Mouse (Mus musculus) small intestine, adult 2 months (tissue): ENCODE results near the gene Lclat1. TPM values are rescaled to one million over a fixed set of nuclear protein-coding genes. Genes with fewer than 3 reads are reported as not detected.
A peak's percentile ranks its signal among the peaks of the same experiment; 100 is the strongest.

Experiments
- H3K27ac ChIP-seq: fragments of 200-500 bp; 2 replicates; pipeline ENCODE4 v1.5.1; 2012; ENCODE audit warnings: low read depth, low read length, control low read depth, inconsistent platforms; ENCODE audit not compliant: insufficient read depth
- H3K27me3 ChIP-seq: fragments of 200-500 bp; 2 replicates; pipeline ENCODE4 v1.6.1; 2012; ENCODE audit warnings: mild to moderate bottlenecking, moderate library complexity, low read length, inconsistent platforms; ENCODE audit not compliant: control insufficient read depth, insufficient read depth
- H3K36me3 ChIP-seq: fragments of 200-500 bp; 2 replicates; pipeline ENCODE4 v1.6.1; 2012; ENCODE audit warnings: mild to moderate bottlenecking, low read length, control low read depth, inconsistent platforms; ENCODE audit not compliant: control insufficient read depth, insufficient read depth
- H3K4me1 ChIP-seq: fragments of 200-500 bp; 2 replicates; pipeline ENCODE4 v1.6.1; 2012; ENCODE audit warnings: low read length, inconsistent platforms, mixed read lengths; ENCODE audit not compliant: control insufficient read depth, insufficient read depth, insufficient read length
- H3K4me3 ChIP-seq: fragments of 200-500 bp; 2 replicates; pipeline ENCODE4 v1.5.1; 2012; ENCODE audit warnings: low read depth, mild to moderate bottlenecking, control low read depth, inconsistent platforms, low read length, moderate library complexity
- CTCF ChIP-seq: fragments of 200-500 bp; IDR thresholded peaks from 2 replicates; pipeline ENCODE4 v1.5.1; 2012; ENCODE audit warnings: low read depth, mild to moderate bottlenecking, control low read depth, inconsistent platforms, low read length, moderate library complexity, mixed read lengths; ENCODE audit not compliant: insufficient replicate concordance, insufficient read length; ENCODE audit errors: extremely low read depth
- POLR2A ChIP-seq: fragments of 200-500 bp; IDR thresholded peaks from 2 replicates; pipeline ENCODE4 v1.6.1; 2012; ENCODE audit warnings: low read depth, mild to moderate bottlenecking, control low read depth, inconsistent platforms, low read length, moderate library complexity
- WGBS: fragments of 180-500 bp; shearing (Covaris S2); methylation state at CpG from one replicate; pipeline ENCODE4 v1.1.7; 2018; 5-methylcytosine and 5-hydroxymethylcytosine counted together
- polyA plus RNA-seq: library from polyadenylated mRNA; depleted of rRNA; stranded (reverse); fragments of >200 nt; gene quantifications from 2 replicates; pipeline ENCODE4 v1.2.3, GENCODE M21; 2012

Gene Lclat1
- polyA plus RNA-seq, 1 experiment: 7.1 TPM

- Histone ChIP-seq H3K36me3 (no peaks in the 10 kb centered on the region), H3K27ac (peak overlapping the region; percentile 67), H3K4me1 (peaks cover 6% of the 10 kb centered on the region; the same call in 1 of the 2 replicates), H3K4me3 (no peak overlapping the region), H3K27me3 (no peaks in the 10 kb centered on the region)
- 72% methylated on average over 9 of the region's 9 CpGs for WGBS
- TF ChIP-seq CTCF: no peak
- no peak for TF ChIP-seq POLR2A
Measured at GRCm38 (mm10) chr17:73066387-73067169, 41.2 kb upstream of the Lclat1 start.

- Histone ChIP-seq H3K4me1 (peaks cover 6% of the 10 kb centered on the region; the same call in 1 of the 2 replicates), H3K27ac (peak overlapping the region; percentile 67), H3K27me3 (no peaks in the 10 kb centered on the region), H3K36me3 (no peaks in the 10 kb centered on the region), H3K4me3 (no peak overlapping the region)
- no peak for TF ChIP-seq POLR2A
- 65% methylated on average over 11 of the region's 11 CpGs for whole genome bisulfite sequencing
Measured at GRCm38 (mm10) chr17:73067423-73067822, 40.4 kb upstream of the Lclat1 start.

- H3K27me3 ChIP-seq: no peaks in the 10 kb centered on the region
- TF ChIP-seq CTCF (no peak), POLR2A (no peak)
- H3K4me1 ChIP-seq: peaks cover 6% of the 10 kb centered on the region; the same call in 1 of the 2 replicates
- peak overlapping the region; percentile 29 for H3K27ac ChIP-seq
- H3K4me3 ChIP-seq: no peak overlapping the region
- WGBS: 62% methylated on average over 10 of the region's 10 CpGs
- H3K36me3 ChIP-seq: no peaks in the 10 kb centered on the region
Measured at GRCm38 (mm10) chr17:73068321-73068992, 39.3 kb upstream of the Lclat1 start.

GRCm38 (mm10) chr17:73070466-73070865 lies 37.3 kb upstream of the Lclat1 start:
- peaks cover 6% of the 10 kb centered on the region; the same call in 1 of the 2 replicates for H3K4me1 ChIP-seq
- H3K4me3 ChIP-seq: no peak overlapping the region
- 81% methylated on average over 2 of the region's 2 CpGs for WGBS
- no peaks in the 10 kb centered on the region for H3K36me3 ChIP-seq
- H3K27ac ChIP-seq: peak overlapping the region; percentile 57
- no peaks in the 10 kb centered on the region for H3K27me3 ChIP-seq
- no peak for TF ChIP-seq POLR2A

- no peaks in the 10 kb centered on the region for H3K27me3 ChIP-seq
- no peak for TF ChIP-seq POLR2A
- TF ChIP-seq CTCF: no peak
- H3K4me3 ChIP-seq: no peak overlapping the region
- peak overlapping the region; percentile 77; the same call in 1 of the 2 replicates for H3K27ac ChIP-seq
- no peaks in the 10 kb centered on the region for H3K36me3 ChIP-seq
- H3K4me1 ChIP-seq: peaks cover 6% of the 10 kb centered on the region; the same call in 1 of the 2 replicates
- WGBS: 82% methylated on average over 5 of the region's 5 CpGs
Measured at GRCm38 (mm10) chr17:73071725-73072263, 36.0 kb upstream of the Lclat1 start.

- Histone ChIP-seq H3K36me3 (no peaks in the 10 kb centered on the region), H3K4me1 (peaks cover 2% of the 10 kb centered on the region; the same call in 1 of the 2 replicates), H3K27ac (peak overlapping the region; percentile 77; the same call in 1 of the 2 replicates), H3K4me3 (no peak overlapping the region), H3K27me3 (no peaks in the 10 kb centered on the region)
- WGBS: 81% methylated on average over 8 of the region's 8 CpGs
- TF ChIP-seq CTCF (no peak), POLR2A (no peak)
Measured at GRCm38 (mm10) chr17:73072286-73072685, 35.5 kb upstream of the Lclat1 start.

GRCm38 (mm10) chr17:73074631-73075030 lies 33.2 kb upstream of the Lclat1 start:
- Histone ChIP-seq H3K27me3 (no peaks in the 10 kb centered on the region), H3K36me3 (no peaks in the 10 kb centered on the region), H3K4me1 (no peaks in the 10 kb centered on the region; the same call in 1 of the 2 replicates), H3K4me3 (no peak overlapping the region), H3K27ac (no peak overlapping the region)
- WGBS: 90% methylated on average over 3 of the region's 3 CpGs
- no peak for TF ChIP-seq CTCF
- no peak for TF ChIP-seq POLR2A
